Mouse (Mus musculus) cerebellum, adult 11 months (tissue): Measurements from ENCODE around the gene Cux1.

Experiments used
- DNase-seq: peaks from one replicate; pipeline ENCODE4 v3.0.0; 2022

Gene Cux1

DNA sequence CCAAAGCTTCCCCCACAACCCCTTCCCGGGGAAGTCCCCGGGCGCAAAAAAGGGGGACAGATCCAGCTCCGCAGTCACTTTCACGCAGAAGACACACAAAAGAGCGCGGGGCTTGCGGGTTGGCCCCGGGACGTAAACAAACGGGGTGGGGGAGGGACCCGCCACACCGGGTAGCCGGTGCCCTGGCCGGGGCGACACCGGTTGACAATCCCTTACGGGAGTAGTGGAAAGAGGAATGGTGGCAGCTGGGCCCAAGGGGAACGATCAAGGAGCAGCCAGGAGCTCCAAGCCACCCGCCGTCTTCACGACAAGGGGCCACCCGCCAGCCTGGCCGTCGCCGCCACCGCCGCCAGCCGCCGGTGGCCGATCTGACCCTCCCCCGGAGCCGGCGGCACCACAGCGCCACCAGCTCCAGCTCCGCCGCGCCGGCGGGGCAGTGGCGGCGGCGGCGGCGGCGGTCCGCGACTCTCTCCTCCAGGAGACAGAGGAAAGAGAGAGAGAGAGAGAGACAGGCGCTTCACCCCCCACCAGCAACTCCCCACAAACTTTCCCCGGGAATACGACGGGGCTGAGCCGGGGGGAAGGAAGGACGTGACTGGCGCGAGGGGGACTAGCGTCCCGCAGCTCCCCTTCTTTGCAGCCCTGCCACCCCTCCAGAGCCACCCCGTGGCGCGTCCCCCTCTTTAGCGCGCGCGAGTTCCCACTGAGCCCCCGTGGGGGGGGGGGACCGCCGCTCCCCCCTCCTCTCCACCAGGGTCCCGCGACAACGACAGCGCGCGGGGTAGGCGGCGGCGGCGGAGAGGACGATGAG is 1.1 kb downstream of the Cux1 start:
- peak; percentile 66 for DNase-seq

DNA sequence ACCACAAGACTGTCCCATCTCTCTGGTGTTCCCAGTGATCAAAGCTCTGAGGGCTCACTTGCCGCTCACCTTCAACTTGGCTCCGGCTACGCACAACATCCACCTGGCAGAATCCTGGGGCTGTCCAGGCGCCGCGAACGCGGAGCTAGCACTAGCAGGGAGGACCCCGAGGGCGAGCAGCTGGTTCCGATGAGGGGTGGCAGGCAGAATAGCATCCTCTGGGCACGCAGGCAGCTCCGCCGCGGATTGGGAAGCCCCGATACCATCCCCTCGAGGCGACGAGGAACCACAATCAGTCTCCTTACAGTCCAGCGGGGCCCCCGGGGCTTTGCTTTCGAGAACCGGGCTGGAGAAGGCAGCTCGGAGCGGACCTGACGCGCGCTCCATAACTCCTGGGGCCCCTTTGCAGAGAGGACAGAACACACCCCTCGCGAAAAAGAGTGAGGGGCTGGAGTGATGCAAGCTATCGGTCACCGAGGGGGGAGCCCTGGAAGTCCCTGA is 1.9 kb downstream of the Cux1 start:
- DNase-seq: peak; percentile 41

DNA sequence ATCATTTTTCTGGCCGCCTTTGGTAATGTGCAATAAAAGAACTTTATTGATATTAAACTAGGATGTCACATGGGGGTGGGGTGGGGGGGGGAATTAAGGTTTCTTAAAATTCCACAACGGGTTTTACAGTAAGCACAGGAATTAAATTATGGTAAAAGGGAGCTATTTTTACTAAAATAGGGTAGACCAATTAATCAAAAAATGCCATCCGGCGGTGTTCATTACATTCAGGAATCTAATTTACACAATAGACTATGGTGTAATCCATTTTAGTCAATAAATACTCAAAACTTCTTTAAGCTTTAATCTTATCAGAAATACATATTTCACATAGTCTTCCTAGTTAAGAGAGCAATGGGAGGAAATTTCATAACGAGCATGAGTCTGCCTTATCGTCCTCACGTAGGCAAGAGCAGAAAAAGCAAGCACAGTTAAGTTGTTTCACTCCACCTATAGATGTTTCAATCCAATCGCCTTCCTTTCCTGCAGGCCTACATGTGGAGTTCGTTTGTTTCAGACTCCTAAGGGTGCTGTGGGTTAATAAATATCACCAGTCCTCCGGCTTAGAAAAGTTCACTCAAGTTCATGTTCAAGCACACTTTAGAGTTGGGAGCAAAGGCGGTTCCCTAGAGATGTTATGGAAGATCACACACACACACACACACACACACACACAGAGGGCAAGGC is 2.5 kb downstream of the Cux1 start:
- no peak for DNase-seq

DNA sequence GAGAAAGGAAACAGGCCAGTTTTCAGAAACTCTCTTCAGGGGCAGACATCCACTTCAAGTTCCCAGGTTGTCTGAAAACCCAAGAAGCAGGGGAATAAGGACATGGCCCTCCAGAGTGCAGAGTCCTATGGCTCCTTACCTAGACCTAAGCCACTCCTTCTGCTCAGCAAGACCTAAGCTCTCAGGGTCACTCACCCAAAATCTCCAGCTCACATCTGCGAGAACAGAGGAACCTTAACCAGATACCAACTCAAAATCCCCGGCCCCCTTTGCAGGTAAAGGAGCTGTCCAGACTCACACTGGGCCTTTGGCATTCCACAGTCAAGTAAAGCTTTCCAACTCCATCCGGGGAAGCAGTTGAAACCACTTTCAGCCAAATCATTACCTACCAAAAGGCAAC is 3.3 kb downstream of the Cux1 start:
- no peak for DNase-seq

DNA sequence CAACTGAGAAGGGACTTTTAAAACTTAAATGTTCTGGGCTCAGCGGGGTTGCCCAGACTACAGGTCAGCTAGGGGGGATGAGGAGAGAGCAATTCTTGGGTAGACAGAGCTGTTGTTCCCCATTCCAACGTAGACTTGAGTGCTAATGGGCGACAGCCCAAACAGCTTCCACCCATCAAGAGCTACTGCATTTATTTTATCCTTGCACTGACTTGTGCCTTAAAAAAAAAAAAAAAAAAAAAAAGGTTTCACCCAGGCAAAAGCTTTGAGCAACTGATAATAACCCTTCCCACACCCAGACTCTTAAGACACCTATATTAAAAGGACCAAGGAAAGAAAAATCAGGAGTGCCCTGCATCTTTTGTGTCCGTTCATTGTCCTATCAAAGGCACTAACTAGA is 4.2 kb downstream of the Cux1 start:
- DNase-seq: no peak

DNA sequence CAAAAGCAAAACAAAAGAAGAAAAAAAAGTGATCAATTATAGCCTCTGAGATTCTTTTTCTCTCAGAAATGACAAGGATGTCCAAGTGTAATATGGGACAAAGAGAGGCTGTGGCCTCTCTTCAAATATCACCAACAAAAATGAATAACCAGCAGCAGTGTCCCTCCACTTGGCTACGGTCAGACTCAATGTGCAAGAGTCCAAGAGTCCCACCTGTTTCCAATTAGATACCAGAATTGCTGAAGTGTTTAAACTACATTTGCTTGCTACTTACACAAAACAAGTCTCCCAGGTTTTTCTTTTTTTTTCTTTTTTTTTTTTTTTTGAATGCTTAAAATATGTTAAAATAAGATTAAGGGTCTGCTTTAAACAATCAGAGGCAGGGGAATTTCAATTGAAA is 5.1 kb downstream of the Cux1 start:
- DNase-seq: no peak

DNA sequence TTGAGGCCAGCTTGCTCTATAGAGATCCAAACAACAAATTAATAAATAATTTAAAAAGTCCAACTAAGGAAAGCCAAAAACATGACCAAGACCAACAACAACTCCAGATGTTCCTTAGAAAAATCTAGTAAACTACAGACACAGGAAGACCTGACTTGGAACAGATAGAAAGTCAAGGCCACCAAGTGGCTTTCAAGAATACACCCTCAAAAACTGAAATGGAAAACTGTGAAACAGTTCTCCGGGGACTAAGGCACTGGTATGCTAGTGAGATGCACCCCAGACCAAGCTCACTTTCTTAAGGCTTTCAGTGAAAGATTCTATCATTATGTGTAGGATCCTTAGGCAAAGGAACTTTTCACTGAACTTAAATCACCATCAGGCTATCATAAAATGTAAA is 5.6 kb downstream of the Cux1 start:
- DNase-seq: no peak

DNA sequence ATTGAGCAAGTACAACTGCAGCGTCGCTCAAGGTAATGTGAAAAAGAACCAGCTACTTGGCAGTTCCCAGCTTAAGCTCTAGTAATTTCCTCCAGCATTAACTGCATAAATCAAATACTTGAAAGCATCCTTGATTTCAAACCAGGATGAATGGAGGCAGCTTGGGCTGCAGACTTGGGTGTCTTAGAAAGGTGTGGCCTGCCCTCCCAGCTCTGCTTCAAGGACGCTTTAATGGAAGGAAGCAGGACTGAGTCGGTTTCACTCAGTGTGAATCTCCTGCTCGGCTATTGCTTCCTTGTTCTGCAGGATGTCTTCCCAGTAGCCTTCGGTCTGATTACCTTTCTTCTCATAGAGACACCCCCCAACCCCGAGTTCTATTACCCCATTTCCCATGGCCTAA is 6.6 kb downstream of the Cux1 start:
- DNase-seq: no peak

DNA sequence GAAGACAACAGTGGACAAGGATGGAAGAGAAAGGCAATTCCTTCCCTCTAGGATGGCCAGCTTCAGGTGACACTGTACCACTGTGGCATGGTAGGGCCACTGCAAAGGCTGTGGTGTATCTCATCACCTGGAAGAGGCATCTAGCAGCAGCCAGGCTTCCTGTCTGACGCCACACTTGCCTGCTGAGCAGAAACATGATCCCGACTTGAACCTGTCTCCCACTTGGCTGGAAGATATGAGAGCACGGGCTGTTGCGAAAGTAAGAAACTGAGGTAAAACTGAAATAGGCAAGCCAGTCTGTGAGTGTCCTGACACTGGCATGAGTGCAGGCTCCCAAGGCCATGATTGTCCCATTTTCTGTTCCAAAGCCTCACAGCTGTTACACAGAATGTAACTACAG is 9.8 kb downstream of the Cux1 start:
- no peak for DNase-seq

DNA sequence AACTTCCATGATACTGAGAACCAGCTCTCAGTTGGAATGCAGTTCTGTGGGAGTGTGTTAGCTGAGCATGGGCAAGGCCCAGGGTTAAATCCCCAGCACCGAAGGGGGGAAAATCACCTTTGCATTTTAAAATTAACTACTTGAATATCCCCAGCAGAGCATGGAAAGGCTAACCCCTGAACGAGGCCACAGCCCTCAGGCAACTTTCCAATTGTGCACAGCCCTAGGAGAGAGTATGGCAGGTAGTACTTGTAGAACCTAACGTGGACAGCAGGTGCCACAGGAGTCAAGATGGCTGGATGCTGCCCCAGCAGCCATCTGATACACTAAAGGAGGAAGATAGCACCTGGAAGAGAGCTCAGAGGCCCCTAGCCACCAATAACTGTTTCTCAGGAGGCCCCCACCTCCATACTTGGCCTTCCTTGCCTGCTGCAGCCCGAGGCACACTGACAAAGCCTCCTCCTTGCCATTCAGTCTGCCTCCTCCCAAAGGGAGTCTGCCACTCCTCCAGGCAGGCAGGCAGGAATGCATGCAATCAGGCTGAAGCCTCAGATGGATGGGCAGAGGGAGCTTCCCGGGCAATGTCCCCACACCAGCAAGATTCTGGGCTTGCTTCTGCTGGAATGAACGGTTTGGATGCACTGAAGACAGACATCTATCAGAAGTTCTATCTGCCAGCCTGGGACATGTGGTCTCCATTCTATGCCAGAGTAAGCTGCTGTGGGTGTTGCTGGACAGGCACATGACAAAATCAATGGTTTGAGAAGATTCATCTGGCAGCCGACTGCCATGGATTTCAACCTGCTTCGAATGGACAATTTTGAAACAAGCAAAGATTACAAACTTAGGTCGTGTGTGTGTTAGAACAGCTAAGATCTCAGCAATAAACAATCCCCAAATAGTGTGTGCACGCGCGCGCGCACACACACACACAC is 10.7 kb downstream of the Cux1 start:
- DNase-seq: no peak

DNA sequence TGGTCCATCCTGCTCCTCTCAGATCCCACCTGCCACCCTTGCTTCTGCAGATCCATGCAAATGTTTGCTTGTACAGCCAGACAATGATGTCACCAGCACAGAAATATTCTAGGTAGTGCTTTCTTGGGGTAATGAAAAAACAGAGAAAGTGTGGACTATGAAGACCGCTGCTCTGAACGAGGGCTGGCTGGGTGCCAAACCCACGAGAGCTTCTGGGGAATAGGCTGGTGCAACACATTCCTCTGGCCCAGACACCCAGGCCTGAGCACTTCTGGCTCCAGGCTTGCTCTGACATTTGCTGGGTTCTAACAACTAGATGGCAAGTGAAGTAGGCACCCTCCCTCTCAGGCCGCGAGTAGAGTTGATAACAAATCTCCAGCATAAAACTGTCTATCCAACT is 11.6 kb downstream of the Cux1 start:
- peak; percentile 50 for DNase-seq

DNA sequence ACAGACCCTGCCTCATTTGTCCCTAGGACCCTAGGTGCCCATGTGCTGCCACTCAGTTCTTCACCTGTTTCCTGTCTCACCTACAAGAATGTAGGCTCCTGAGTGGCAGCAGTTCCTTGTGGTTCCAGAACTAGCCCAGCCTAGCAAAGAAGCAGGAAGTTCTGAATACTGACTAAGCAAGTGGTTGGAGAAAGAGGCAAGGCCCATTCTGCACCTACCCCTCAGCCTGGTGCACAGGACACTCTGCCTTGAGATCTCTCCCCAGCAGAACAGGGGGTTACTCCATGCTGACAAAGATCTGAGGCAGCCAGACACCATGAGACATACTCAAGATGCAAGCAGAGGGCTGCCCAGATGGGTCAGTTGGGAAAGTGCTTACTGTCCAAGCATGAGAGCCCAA is 14.5 kb downstream of the Cux1 start:
- DNase-seq: no peak

DNA sequence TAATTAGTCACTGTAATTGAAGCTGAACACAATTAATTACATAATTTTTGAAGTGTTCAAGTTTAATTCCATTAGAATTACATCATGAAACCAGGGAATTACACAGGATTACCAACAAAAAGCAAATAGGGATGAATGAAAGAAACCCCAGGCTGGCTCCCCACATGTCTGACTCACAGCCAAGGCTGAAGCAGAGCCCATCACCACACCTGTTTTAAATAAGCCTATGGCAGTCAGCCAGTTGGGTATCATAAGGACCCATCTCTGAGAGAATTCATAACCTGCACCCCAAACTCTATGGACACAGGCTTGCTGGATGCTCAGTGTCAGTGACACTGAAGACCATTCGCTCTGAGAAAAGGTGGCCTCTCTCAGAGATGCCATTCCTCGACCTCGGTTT is 15.2 kb downstream of the Cux1 start:
- no peak for DNase-seq

DNA sequence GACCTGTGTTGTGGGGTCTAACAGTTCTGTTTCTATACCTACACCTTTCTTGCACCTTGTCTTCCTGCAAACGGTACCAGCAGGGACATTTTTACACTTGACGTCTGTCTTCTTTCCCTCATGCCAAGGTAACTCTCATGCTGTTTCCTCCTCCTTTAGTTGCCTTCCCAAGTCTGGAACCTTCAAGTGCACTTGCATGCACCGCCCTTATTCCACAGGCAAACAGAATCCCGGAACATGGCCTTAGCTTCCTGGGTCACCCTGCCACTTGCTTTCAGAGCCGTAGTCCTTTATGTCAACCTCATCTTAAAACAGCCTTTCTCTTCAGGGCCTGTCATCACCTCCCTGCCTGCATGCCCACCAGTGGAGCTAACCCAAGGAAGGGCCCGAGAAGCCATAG is 15.7 kb downstream of the Cux1 start:
- no peak for DNase-seq

DNA sequence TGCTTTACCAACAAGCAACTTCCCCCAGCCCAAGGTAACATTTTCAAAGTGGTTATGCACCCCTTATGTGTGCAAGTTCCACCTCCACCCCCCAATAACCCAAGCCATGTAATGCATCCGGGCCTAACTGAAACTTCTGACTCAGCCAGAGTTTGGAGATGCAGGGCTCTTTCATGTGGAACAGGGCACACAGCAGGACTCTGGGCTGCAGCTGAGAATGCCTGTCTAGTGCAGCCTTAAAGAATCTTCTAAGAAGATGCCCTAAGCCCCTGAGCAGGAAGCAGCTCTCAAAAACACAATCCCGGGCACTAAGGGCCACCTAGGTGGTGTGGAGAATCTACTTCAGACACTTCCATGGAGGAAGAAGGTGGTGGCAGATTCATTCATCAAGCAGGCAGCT is 16.6 kb downstream of the Cux1 start:
- DNase-seq: no peak

DNA sequence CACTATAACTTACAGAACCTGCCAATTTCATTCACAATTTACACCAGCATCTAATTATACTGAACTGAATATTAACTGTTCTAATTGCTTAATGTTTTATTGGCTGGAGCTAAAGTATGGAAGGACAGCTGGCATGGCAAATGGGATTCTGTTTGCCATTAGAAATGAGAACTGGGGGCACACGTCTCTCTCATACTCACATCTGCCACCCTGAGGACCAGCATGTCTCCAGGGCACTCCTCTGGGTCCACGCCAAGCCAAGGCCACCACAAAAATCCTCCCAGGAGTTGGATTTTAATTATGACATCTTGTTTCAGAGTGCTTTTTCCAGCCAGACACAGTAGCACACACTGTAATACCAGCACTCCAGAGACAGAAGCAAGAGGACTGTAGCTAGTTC is 18.5 kb downstream of the Cux1 start:
- no peak for DNase-seq

DNA sequence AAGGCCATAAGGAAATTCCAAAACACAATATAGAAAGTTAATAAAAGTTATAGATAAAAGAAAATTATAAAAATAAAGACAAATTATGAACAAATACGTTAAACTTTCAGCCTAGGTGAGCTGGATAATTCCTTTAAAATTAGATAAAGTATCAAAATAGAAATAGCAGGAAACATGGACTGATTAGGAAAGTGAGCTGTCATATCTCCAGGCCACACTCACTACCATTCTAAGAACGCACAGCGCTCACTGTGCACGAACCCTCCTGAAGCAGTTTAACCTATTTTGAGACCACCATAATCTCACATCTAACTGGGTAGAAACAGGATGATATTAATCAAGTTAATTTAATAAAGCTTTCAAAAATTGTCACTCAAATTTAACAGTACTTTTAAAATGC is 22.2 kb downstream of the Cux1 start:
- no peak for DNase-seq

DNA sequence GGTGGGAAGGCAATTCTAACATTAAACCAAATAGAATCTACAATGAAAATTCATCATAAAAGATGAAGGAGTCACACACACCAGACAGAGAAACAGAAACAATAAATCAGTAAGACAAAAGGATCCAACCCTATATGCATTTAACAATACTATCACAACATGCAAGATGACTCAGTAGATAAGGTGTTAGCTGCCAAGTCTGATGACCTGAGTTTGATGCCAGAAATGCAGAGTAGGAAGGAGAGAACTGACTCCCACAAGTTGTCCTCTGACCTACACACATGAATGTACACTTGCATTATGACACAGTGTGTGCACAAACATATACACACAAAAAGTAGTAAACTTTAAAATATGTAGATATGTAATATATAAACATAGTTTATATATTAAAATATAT is 24.1 kb downstream of the Cux1 start:
- no peak for DNase-seq

DNA sequence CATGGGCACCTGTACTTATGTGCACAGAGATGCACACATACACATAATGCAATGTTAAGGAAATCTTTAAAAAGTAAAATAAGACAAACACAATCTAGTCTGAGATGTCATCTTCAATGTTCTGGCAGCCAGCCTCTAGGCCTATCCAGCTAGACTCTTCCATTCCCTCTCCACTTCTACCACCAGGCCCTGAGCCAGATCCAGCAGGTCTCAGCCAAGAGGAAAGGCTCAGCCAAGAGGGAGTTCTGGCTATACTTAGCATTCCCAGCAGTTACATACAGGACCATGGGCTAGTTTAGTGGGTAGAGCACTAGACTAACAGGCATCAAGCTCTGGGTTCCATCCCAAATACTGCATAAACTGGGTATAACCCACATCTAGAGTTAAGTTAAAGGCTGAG is 26.3 kb downstream of the Cux1 start:
- peak; percentile 83 for DNase-seq

DNA sequence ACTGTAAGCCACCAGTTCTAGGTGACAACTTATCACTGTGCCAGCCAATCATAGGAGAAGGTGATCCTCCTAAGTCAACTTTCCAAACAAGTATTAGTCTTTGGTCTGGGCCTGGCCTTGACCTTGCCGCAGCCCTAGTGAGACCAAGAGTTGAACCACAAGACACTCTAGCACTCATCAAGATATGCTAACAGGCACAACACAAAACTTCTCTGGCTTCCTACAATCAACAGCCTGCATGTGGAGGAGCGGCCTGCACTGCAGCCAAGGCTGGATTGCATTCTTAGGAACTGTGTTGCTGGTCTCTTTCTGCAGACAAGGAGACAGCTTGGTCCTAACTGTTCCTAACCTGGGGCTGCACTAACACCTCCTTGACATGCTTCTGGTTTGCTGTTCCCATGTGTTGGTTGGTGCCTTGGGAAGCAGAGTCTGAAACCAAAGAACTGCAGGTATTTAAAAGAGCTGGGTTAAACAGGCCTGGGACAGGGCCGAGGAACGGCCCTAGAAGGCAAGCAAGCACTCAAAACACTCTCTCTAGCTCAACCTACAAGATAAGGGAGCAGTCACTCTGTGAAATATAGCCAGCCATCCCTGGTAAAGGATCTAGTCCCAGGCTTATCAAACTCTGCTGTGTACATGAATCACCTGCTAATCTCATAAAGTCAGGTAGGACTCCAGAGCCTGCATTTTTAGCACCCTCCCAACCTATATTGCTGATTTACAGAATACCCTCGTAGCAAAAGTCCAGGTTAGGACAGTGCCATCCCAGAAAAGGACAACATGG is 27.0 kb downstream of the Cux1 start:
- no peak for DNase-seq

DNA sequence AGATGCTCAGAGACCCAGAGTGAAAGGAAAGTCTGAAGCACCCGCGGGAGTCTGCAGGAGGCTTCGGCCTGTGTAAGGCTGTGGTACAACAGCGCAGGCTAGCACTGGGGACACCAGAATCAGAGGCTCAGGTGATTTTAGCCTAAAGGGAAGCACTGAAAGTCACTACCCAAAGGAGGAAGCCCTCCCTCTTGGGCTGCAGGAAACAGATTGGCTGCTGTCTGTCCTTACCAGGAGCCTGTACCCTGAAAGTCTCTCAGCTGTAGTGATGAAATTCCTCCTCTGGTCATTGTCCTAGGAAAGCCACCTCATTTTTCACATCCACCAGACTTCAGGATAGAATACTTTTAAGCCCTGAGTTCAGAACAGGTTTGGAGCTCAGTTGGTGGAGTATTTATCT is 30.5 kb downstream of the Cux1 start:
- DNase-seq: no peak

DNA sequence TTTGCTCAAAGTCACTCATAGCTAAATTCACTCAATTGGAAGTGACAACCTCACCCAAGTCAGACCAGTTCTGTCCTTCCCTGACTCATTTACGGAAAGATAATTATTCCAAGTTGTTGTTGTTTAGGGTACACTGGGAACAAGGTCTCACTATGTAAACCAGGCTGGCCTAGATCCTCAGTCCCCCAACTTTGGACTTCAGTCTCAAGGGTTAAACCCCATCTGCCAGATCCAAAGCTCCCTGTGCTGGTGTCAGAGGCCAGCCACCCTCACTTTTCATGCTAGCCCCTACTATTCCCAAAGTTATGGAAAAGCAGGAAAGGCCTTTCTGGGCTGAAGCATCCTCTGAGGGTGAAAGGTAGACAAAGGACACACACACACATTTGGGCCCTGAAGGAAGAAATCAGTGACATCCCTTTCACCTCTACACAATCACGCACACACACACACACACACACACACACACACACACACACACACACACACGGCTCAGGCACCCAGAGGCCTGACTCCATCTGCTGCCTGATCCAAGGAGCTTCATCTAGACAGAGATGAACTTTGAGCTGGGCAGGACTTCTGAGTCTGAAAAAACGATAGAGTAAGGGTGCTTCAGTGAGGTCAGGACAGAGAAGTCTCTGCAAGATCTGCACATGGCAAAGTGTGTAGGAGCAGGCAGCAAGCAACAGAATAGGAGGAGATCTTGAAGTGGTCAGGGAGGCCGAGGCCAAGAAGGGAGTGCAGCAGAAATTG is 31.1 kb downstream of the Cux1 start:
- DNase-seq: no peak
